Mouse (Mus musculus) right cerebral cortex, postnatal 25 days (tissue): ENCODE measurements around the gene Kcnab1.

ENCODE experiments used
- DNase-seq: peaks from one replicate; pipeline ENCODE4 v3.0.0; 2022

Kcnab1 gene

DNA sequence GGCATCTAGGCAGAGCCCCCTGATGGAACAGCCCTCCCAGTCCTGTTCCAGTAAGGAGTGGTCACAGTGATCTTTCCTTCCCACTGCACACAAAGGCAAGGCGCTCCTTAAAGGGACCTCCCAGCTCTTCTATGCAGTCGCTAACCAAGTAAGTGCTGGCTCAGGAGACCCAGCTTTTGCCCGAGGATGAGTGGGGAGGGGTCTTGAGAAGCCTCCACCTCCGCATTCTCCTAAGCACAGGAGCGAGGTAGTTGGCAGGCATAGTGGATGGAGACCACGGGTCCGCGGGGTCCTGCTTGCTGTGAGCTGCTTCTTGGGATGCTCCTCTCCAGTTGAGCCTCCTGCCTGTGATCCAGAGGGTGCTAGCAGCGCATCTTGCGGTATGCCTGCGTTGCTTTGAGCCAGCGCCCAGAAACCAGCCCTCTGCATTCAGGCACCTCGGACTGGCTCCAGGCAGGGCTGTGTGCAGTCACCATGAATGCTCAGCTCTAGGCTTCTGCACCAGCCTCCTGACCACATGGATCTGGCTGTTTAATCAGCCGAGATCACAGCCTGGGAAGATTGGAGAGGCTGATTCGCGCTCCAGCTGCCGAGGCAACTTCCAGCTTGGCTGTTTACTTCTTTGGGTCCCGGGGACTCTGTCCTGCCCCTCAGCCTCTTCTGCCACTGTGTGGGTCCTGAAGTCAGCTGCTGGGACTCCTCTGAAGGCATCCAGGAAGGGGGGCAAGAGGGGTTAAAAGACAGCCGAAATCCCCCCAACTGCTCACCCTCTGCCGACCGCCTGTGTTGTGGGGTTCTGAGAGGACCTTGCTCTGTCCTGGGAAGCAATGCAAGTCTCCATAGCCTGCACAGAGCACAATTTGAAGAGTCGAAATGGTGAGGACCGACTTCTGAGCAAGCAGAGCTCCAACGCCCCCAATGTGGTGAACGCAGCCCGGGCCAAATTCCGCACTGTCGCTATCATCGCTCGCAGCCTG lies at the start of gene Kcnab1:
Kcnab1 (plus strand) TSS at position 440 of the 977 bp plus-strand sequence.
- DNase-seq, result peak; percentile 62

DNA sequence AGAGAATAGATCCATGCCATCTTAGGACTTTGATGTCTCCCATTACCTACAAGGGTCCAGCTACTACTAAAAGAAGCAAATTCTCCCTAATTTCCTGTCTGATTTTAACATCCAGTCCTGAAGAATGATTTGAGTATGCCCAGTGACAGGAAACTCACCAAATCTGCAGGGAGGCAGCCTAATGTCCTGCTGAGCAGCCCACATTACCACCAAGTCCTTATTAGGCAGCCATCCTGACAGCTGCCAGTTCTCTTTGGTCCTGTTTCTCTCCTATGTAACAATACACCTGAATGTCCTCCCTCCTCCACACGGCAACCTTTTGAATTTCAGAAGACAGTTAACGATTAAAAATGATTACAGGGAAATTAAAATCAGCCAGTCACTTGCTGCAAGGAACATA lies 20.9 kb upstream of the Kcnab1 start:
- no peak for DNase-seq

DNA sequence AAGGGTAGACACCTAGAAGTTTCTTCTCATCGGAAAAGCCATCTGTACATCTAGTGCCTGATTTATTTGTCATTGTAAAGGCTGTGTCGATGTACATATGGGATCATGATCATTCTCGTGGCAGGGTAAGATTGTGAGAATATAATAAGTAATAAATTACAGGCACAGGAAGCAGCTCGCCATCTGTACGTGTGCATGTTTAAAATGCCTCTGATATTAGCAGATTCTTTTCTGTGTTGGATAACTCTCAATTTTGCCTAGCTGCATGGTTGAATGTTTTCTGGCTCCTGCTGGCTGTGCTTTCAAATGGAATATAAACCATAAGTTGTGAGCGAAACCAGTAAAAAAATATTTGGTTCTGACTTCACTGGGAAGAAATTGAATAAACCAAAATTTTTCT lies 5.1 kb upstream of the Kcnab1 start:
- no peak for DNase-seq

DNA sequence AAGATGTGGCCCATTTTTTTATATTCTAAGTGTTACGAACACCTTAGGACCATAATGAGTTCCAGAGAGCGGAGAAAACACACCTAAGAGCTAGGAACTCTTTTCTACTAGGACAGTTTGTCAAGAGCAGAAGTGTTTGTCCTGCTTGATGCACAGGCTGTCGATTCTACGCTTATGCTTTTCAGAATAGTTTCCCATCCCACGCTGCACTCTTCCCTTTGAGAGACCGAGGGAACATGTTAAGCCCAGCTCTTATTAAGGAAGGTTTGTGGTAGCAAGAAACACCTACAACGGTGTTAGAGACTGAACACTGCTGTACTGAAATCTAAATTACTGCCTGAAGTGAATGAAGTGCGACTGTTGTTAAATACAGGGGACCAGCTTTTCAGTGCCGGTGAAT lies 1.0 kb downstream of the Kcnab1 start:
- no peak for DNase-seq

DNA sequence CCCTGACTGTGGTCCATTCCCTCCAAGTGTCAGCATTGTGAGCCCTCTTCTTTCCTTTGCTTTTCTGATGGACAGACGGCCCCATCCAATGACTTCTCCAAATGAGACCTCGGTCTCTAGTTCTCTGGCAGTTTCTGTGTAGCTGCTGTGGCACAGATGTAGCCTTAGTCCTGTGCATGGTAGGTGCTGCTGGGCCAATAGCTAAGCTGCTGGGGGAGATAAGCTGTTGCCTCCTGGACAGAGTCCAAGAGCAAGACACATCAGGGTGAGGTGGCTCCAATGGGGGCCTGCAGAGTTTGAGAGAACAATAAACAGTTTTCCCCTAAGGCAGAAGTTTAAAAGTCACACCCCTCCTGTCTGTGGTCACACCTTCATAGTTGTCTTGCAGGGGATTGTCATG lies 2.0 kb downstream of the Kcnab1 start:
- DNase-seq, result no peak

DNA sequence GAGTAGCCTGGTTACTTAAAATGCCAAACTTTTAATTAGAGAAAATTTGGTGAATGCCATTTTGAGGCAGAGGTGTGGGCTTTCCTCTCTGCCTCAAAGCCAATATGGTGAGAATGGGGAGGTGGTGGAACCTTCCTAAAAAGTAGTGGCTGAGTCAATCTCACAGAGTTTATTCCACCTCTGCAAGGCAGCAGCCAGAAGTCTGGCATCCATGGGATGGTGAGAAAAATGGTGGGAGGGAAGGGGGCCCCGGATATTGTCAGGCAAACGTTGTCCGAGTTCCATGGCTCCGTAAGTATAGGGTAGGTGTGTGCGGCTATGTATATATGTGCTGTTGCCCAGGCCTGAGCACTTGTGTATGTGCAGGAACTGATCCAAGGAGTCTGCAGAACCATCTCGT lies 6.0 kb downstream of the Kcnab1 start:
- DNase-seq, result no peak

DNA sequence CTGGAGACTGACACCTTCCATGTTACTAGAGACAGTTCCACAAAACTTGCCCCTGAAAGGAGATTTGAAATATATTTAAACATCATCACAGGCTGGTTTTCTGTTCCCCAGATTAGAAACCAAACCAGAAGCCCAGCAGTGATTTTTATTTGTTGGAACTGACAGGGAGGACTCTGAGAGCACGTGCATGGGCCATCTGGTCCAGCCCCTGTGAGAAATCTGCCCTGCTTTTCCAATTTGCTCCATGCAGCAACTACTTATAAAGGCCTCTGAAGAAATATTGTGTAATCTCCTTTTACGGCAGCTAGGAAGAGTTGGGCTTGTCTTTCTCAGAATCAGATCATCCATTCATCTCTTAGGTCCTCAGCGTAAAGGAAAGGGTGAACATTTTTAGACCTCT lies 7.8 kb downstream of the Kcnab1 start:
- no peak for DNase-seq

DNA sequence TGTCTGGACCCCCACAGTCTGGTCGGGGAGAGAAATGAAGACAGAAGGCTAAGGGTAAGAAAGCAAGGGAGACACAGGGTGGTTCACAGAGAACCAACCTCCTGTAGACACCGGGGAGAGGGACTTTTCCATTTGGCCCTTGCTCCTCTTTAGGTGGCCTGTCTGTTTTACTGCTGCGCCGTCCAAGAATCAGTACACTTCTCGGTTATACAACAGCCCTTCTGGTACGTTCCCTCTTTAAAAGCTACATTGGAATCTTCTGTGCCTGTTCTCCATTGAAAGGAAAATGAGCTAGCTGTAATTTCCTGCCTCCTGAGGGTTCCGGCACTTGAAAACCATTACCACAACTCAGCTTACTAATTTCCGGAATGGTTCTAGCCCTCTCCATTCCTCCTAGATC lies 8.2 kb downstream of the Kcnab1 start:
- no peak for DNase-seq

DNA sequence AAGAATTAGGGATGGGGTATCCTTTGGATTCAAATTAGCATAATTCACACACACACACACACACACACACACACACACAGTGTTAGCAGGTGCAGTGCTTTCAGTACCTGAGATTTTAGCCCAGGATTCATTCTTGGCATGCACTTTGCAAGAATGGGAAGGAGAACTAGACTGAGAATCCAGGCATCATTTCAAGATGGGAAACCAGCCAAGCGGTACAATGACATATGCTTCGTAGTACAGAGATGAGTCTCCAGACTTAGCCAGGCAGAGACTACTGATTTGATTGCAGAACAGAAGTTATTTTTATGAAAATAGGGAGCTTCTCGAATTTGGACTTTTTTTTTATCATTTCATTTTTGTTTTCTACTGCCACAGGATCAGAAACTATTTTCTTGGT lies 15.8 kb downstream of the Kcnab1 start:
- peak; percentile 61 for DNase-seq

DNA sequence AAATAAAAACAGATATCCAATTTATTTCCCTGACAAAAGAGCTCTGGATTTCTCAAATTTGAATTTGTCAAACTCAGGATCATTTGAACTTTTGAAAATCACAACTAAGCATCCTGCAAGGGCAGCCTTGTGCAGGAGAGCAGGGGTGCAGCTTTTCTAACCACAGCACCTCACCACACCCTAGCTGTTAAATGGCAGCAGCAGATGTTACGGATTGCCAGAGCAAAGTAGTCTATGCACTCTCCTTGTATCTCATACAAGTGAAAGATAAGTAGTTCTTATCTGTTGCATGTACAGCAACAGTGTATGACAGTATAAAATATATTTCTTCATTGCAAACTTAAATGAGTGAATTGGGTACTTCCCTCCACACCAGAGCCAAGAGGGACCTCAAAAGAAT lies 20.4 kb downstream of the Kcnab1 start:
- DNase-seq, result no peak

DNA sequence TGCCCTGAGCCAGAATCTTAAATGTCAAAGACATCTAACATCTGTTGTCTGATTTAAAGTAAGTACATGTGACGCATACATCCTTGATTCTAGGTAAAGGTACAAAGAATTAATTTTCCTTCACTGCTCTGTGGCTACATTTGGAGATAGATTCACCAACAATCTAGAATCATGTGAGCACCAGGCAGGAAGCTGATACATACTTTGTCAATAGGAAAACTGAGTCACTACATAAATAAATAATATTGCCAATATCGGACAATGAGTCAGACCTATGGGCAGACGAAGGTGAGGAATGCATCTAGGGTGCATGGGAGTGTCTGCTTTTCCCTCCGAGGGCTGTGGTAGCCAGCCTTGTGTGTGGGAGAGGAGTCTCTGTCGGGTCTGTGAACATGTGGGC lies 25.7 kb downstream of the Kcnab1 start:
- DNase-seq, result no peak

DNA sequence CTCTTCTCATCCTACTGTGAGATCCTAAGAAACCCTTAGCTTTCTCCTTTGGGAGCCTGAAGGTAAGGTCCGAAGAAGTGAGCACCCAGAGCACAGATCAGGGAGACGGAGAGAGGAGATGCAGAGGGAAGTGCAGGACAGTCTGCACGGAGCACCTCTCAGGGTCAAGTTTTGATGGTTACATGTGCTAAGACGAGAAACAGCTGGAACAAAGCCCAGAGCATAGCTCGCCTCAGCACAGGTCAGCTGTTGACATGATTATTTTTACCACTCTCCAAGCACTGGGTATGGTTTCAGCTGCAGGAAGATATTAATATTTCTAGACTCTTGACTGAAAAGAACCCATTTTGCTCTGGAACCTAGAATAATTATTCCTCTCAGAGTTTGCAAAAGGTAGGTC lies 27.7 kb downstream of the Kcnab1 start:
- no peak for DNase-seq

DNA sequence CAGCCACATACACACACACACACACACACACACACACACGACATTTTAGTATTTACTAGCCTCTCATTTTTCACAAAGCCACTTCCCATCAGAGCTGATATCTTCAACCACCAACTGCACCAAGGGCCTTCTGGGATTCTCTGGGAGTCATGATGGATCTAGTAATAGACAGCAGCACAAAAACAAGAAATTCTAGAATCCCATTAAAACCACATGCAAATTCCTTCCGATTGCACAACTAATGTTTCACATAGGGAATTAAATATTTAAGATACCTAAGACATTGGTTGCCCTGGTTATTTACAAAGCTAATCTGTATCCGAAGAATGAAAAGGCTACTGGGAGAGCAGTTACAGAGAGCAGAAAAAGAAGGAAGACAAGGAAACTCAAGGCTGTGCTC lies 29.6 kb downstream of the Kcnab1 start:
- DNase-seq, result no peak

DNA sequence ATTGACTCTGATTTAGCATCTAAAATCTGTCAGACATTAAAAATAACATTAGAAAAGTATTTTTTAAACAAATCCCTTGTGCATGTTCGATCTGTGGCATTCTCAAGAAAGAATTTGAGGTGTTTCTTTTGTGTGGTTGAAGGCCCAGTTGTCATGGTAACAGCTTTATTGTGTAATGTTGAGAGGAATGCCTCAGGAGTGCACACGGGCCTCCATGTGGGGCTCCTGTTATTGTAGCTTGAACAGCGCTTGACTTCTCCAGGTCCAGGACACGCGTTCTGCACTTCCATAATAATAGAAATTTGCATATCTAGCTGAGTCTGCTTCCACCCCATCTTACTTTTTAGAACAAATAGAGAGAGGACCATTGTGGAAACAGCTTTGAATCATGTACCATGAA lies 36.0 kb downstream of the Kcnab1 start:
- no peak for DNase-seq

DNA sequence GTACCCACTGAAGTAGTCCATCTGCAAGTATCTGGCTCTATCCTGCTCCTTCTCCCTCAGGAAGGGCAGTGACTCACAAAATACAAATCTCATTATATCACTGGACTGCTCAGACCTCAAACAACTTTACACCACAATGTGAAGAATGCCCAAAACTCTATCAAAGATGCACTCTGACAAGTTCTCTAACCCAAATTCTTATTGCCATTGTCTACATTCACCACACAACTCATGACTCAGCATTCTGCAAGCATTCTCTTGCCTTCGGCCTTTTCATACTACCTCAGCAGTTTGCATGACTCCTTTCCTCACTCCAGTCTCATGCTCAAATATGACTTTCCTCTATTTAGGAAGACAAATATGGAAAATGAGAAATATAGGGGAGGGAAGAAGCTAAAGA lies 42.6 kb downstream of the Kcnab1 start:
- DNase-seq, result no peak

DNA sequence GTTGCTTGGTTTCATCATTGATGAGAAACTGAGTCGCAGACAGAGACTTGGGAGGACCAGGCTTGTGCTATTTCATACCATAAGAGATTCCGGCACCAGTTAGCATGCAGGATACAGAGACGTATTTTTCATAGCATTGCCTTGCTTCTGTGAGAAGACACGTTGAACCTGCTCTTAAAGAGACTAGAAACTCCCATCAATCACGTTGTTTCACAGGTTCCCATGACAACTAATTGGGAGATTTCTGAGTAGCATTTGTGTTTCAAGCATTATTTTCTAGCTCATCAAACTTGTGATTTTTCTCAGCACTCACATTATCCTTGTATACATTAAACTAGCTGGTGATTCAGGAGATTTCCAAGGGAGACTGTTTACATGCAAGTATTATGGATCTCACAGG lies 63.8 kb downstream of the Kcnab1 start:
- no peak for DNase-seq

DNA sequence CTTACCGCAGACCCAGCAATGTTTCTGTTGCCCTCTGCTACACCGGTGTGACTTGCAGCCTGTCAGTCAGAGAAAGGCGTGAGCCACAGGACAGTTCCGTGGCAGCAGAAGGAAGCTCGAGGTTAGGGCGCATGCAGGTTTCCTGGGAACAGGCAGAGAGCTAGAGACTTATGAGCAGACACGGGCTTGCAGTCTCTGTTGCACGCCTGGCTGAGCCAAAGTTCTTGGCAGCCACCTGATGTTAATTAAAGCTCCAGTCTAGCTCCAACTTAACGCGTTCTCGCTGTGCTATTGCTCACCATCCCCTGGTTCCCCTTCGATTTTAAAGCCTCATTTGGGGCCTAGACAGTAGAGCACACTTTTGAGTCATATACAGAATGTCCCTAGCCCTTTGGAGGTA lies 65.4 kb downstream of the Kcnab1 start:
- DNase-seq, result peak; percentile 36

DNA sequence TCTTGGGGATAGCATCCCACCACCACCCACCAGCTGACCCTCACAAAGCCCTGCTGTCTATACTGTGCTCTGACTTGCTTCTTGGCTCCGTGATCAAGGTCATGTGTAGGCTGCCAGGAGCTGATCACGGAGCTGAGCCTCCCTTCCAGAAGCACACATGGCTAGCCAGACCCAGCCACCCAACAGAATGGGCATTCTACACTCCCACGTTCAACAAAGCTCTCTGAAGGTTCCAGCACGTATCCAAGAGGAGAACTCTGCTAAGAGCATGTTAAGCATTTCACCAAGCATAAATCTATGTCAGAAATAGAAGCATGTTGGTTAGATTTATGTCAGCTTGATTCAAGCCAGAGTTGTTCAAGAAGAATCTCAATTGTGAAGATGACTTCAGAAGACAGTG lies 66.6 kb downstream of the Kcnab1 start:
- DNase-seq, result no peak

DNA sequence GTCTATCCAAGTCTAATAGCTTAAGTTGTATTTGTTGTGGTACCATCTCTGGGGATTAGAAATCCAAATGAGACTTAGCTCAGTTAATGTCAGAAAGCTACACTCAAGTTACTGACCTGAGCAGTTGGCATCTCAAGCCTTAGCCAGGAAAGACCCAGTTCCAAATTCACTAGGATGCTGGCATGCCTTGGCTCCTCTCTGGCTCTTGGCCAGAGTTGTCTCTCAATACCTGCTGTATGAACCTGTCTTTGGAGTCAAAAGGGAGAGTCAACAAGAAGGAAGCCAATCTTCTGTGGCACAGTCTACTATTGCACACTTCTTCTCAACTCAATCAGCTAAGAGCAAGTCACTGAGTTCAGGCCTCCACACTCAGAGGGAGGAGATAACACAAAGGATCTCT lies 67.7 kb downstream of the Kcnab1 start:
- no peak for DNase-seq

DNA sequence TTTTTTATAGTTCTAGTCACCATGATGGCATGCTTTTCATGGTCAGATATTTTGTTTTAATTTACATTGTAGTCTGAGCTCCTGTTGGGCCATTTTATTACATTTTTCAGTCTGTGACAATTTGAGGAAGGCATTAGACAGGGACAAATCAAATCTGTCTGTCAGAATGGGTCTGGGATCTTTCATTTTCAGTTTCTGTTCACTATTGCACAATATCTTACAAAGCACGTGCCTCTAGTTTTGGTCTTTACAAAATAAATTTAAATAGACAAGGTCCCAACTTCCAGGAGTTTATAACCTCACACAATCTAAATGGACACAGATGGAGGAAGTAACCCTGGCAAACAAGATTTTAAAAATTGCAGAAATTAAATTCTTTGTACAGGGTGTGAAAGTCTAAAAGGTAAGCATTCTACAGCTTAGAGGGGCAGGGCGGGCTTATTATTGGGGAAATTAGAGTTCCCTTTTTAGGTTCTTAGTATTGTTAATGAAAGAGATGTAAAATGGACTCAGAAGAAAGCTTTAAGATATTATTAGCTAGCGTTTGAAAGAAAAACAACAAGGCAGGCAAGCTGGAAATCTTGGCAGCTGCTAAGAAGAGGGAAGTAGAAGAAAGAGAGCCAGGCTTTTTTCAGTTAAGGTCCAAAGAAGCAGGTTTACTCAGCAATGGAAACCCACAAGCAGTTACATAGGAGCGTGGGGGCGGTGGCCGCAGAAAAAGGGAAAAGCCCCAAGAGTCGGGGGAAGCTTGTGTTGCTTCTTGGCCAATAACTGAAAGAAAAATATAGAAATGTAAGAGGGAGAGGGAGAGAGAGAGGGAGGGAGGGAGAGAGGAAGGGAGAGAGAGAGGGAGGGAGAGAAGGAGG lies 78.9 kb downstream of the Kcnab1 start:
- no peak for DNase-seq

DNA sequence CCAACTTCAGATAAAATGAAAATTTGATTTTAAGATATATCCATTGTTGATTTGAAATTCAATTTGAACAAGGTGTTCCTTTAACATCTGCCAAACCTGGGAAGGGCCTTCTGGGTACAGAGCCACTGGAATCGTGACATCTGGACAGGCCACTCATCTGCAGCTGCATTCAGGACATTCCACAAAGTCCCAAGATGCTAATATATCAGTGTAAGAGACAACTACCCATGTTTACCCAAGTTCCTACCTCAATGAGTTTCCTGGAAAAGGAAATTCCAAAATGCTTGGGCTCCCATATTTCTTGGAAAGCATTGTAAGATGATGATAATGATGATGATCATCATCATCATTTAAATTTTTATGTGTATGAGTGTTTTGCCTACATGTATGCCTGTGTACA lies 91.4 kb downstream of the Kcnab1 start:
- no peak for DNase-seq

DNA sequence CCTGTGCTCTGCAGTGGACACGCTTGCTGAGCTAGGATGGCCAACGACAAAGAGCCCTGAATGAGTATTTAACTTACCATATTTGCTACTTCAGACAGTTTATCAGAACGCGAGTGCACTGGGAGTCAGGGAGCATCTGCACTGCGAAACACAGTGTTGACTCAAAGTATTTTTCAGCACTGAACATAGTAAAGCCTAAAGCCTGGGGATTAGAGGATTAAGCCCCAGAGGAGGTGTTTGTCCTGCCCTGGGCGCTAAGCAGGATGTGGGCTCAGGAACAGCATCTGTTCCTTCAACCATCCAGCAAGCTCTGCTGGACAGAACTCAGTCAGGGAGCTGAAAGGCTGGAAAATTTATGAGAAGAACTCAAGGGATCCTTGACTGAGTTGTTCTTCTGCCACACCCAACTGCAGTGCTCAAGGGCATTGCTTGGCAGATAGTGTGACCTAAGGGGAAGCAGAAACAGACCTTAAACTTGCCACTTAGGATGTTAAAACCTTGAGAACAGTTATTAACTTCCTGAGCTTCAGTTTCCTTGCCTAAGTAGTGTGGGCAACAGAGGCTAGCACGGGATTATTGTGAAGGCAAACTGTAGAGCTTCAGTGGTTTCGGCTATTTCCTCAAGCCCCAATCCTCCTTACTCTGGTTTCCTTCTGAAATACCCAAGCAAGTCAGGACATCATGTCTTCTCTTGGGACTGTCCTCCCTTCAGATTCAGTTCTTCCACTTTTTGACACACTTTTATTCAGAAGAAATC lies 94.4 kb downstream of the Kcnab1 start:
- DNase-seq, result no peak

DNA sequence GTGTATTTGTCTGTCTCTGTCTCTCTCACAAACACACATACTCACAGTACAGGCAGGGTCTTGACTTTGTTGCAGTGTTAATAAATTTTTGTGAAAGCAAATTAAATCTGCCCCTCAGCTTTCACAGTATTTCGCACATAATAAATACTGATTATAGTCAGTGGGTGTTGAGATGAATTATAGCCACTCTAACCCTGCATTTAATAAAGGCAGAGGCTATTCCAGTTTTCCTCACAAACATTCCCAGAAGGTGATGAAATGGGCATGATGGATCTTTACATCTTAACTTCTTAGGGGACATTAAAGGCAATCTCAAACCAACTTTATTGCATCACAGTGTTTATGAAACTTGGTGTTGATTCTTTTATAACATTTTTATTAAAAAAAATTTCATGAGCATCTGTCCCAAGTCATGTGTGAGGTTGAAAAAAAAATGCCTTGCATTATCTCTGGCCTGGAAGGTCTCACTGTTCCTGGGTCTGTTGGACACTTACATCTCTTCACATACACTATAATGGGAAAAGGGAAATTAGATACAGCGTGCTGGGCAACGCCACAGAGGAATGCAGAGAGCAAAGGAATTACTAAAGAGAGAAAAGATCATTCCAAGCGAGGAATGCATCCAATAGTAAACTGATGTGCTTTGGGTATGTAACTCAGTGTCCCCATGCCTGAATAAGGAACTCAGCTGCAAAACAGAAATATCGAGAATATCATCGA lies 95.3 kb downstream of the Kcnab1 start:
- no peak for DNase-seq
